Mouse (Mus musculus) cerebellum, adult 2 months (tissue): ENCODE measurements at regions not wholly inside any gene's neighbourhood (a gene's known extent, or its start where the extent isn't known, plus 50 kb on each side); places are given as distances from the start of the nearest gene placed in this dataset.

Experiments used
- DNase-seq, 2 experiments: peaks; one replicate each; pipeline ENCODE4 v3.0.0; 2021
- H3K27ac ChIP-seq: fragments of 200-500 bp; 2 replicates; pipeline ENCODE4 v1.5.1; 2012; ENCODE audit warnings: low read length, control low read depth, inconsistent platforms; ENCODE audit not compliant: insufficient read depth
- H3K27me3 ChIP-seq: fragments of 200-500 bp; 2 replicates; pipeline ENCODE4 v1.6.1; 2012; ENCODE audit warnings: inconsistent platforms, mild to moderate bottlenecking, low read length, moderate library complexity; ENCODE audit not compliant: control insufficient read depth, insufficient read depth
- H3K4me1 ChIP-seq: fragments of 200-500 bp; 2 replicates; pipeline ENCODE4 v1.6.1; 2011; ENCODE audit warnings: low read length; ENCODE audit not compliant: control insufficient read depth, insufficient read depth
- H3K4me3 ChIP-seq: fragments of 200-500 bp; replicated peaks from 2 replicates; pipeline ENCODE3; 2011; ENCODE audit warnings: mild to moderate bottlenecking, low read depth, low read length, control low read depth; ENCODE audit not compliant: insufficient read depth
- CTCF ChIP-seq: fragments of 200-500 bp; IDR thresholded peaks from 2 replicates; pipeline ENCODE4 v1.5.1; 2011; ENCODE audit warnings: low read depth, mild to moderate bottlenecking, control low read depth, low read length, moderate library complexity, borderline replicate concordance; ENCODE audit not compliant: insufficient read depth
- POLR2A ChIP-seq: fragments of 200-500 bp; IDR thresholded peaks from 2 replicates; pipeline ENCODE4 v1.6.1; 2011; ENCODE audit warnings: low read length, control low read depth, borderline replicate concordance; ENCODE audit not compliant: insufficient read depth
- WGBS: fragments of 180-500 bp; shearing (Covaris S2); methylation state at CpG from one replicate; pipeline ENCODE4 v1.1.7; 2018; 5-methylcytosine and 5-hydroxymethylcytosine counted together

DNA sequence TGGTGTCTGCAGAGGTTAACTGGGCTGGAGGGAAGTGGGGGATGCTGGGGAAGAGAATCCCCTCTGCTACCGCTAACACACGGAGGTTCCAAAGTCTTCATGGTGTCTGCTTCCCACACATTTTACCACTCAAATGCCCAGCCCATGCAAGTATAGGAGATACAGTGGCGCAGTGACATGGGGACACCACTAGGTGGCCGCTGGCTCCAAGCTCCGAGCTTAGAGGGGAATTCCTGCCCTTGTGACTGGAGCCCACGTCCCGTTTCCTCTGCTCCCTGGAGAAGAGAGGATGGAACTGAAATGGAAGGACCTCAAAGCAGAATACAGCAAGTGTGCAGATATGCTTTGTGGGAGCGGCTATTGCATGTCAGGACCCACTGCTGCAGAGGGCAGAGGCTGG is 218.2 kb downstream of the Cyp26b1 start:
- no peak overlapping the region for H3K4me3 ChIP-seq
- no peaks in the 10 kb centered on the region for H3K27me3 ChIP-seq
- H3K27ac ChIP-seq = no peak overlapping the region
- TF ChIP-seq CTCF (peak; percentile 73), POLR2A (no peak)
- WGBS = 31% methylated on average over 8 of the region's 8 CpGs
- 0 out of 2 replicates have a peak, but pooled peaks cover 3% of the 10 kb centered on the region for H3K4me1 ChIP-seq
- DNase-seq = peak; percentile 32 to 33

DNA sequence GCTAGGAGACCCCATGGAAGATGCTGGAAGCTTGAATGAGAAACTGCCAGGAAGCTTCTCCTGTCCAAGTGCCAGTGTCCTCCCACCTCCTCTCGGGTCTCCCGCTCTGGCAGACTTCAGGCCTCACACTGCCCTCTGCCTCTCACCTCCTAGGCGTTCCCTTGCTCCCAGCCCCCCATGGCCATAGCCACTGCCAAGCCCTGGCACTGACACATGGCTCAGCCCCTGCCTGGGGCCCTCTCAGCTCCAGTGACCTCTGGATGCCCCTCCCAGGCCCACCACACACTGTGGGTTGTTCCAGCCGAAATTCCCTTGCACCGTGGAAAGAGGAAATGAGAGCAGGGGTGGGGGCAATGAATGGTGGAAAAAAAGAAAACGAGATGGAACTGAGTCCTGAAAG is 227.3 kb downstream of the Cyp26b1 start:
- WGBS = 46% methylated on average over 6 of the region's 6 CpGs
- TF ChIP-seq POLR2A (no peak), CTCF (no peak)
- Histone ChIP-seq H3K4me1 (no peaks in the 10 kb centered on the region), H3K27me3 (no peaks in the 10 kb centered on the region), H3K27ac (no peak overlapping the region), H3K4me3 (no peak overlapping the region)
- DNase-seq = no peak

DNA sequence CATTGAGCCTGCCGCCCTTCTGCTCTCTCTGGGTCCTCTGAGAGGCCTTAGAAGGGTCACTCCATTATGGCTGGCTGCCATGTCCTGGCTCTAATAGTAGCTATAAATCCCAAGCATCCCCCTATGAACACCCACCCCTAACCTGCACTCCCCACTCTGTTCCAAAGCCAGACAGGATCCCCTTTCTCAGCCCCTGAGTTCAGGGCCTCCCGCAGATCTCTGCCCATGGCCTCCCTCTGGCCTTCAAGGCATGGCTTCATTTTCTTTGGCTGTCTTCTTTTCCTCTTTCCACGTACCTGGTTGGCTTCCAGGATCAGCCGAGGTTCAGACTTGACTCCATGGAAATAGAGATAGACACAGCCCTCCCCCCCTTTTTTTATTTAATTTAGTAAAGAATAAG is 227.8 kb downstream of the Cyp26b1 start:
- TF ChIP-seq CTCF (no peak), POLR2A (no peak)
- Histone ChIP-seq H3K4me3 (no peak overlapping the region), H3K4me1 (no peaks in the 10 kb centered on the region), H3K27me3 (no peaks in the 10 kb centered on the region), H3K27ac (no peak overlapping the region)
- 56% methylated on average over 4 of the region's 4 CpGs for WGBS
- DNase-seq = no peak

DNA sequence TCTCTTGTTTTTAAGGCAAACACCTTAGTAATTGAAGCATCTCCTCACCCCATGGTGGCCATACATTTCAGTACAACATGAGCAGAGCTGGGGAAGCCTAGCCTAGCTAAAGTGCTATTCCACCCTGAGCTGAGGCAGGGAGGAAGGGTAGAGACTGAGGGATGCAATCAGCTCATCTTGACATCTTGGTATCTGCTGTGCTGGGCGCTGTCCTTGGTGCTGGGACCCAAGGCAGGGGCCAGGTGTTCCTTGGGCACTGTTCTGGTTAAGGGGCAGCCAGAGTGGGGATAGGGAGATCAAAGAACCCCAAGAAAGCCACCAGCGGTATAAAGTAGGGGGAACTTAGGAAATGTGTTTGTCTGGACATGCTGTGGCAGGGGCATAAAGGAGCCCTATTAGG is 228.7 kb downstream of the Cyp26b1 start:
- WGBS = 67% methylated on average over 2 of the region's 2 CpGs
- no peak for TF ChIP-seq CTCF
- no peak for TF ChIP-seq POLR2A
- DNase-seq = no peak
- H3K4me3 ChIP-seq = no peak overlapping the region
- H3K27me3 ChIP-seq = no peaks in the 10 kb centered on the region
- H3K27ac ChIP-seq = no peak overlapping the region
- no peaks in the 10 kb centered on the region for H3K4me1 ChIP-seq

DNA sequence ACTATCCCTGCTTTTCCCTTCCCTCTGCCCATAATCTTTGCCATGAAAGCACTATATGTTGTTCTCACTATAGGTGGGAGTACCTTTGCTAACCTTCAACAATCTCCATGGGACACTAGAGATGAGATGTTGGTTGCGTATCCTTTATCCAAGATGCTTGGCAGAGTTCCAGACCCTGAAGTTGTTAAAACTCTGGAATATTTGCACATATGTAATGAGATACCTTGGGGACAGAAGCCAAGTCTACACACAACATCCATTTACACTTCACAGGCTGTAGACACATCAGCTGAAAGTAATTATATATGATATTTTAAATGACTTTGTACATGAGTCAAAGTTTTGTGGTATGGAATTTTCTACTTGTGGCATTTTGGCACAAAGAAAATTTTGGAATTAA is 231.4 kb downstream of the Cyp26b1 start:
- no peaks in the 10 kb centered on the region for H3K27me3 ChIP-seq
- no peak for DNase-seq
- WGBS = 64% methylated on average over 1 of the region's 1 CpGs
- no peak for TF ChIP-seq POLR2A
- TF ChIP-seq CTCF = no peak
- no peaks in the 10 kb centered on the region for H3K4me1 ChIP-seq
- no peak overlapping the region for H3K27ac ChIP-seq
- no peak overlapping the region for H3K4me3 ChIP-seq

DNA sequence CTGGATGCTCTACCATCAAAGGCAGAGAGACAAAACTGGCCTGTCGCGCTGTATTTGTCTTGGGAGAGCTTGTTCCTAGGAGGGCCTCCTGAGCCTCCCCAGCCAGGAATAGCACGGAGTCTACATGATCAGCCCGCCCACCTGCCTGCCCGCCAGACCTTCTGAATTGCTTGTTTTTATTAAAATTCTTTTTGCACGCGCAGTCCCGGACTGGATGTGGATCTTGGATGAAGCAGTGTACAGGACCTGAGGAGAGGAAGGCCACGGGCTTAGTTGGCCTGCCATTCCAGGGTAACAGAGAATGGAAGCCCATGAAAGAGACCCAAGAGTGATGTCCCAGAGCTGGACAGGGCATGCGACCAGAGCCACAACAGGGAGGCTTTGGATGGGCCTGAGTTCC is 235.8 kb downstream of the Cyp26b1 start:
- Histone ChIP-seq H3K4me1 (no peaks in the 10 kb centered on the region), H3K27ac (no peak overlapping the region), H3K27me3 (no peaks in the 10 kb centered on the region), H3K4me3 (no peak overlapping the region)
- DNase-seq = no peak
- 85% methylated on average over 10 of the region's 10 CpGs for WGBS
- TF ChIP-seq CTCF (no peak), POLR2A (no peak)

DNA sequence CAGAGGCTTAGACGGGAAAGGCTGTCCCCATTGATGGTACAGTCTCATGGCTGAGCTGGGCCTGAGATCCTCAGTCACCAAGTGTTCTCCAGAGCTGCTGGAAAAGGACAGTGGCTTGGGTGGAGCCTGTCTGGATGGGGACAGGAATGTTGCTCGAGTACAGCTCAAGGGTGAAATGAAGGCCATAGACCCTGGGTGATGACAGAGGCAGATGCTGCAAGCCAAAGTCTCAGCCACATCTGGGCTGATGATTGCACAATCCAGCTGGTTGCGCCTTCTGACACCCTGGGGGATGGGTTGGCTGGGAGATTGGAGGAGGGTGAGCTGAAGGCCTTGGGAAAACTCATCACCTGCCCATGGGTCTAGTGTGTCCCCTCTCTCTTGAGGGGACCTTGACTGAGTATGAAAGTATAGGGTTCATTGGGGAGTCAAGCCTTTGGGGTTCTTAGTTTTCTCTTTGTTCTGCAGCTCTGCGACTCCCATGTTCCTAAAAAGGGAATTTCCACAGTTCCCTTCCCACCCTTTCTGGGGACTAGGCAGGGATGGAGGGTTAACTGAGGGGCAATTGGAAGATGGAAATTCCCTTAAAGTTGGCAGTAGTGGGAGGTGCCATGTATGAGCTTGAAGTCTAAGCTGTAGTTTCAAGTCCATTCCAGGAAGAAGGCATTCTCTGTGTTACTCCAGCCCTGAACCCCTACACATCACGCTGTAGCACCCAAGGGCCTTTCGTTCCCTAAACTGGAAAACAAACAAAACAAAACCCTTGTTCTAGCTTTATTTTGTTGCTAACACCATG is 240.1 kb downstream of the Cyp26b1 start:
- H3K27me3 ChIP-seq = no peaks in the 10 kb centered on the region
- peaks cover 5% of the 10 kb centered on the region; the same call in 1 of the 2 replicates for H3K4me1 ChIP-seq
- no peak overlapping the region for H3K27ac ChIP-seq
- H3K4me3 ChIP-seq = no peak overlapping the region
- no peak for DNase-seq
- TF ChIP-seq POLR2A (no peak), CTCF (no peak)
- WGBS = 91% methylated on average over 6 of the region's 6 CpGs

DNA sequence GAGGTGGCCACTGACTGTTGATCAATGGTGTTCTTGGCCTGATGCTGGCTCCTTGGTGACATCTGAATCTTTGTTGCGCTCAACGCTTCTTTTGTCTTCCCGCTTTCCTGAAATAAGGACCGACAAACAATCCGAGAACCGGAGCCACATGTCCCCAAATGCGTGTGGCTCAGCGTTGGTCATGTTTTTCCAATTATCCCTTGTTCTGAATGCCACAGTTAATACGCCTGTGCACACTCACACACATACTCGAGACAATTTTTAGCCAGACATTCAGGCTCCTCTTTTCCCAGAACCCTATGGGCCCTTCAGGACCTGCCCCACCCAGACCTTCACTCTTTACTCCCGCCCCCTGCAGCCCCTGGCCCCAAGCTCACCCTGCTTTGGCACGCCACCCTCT is 248.8 kb downstream of the Cyp26b1 start:
- H3K27me3 ChIP-seq = no peaks in the 10 kb centered on the region
- DNase-seq = no peak
- H3K4me1 ChIP-seq = peaks cover 2% of the 10 kb centered on the region; the same call in 1 of the 2 replicates
- no peak overlapping the region for H3K4me3 ChIP-seq
- 88% methylated on average over 12 of the region's 12 CpGs for WGBS
- TF ChIP-seq CTCF (no peak), POLR2A (no peak)
- no peak overlapping the region for H3K27ac ChIP-seq
